Mouse (Mus musculus) cerebellum, adult 2 months (tissue): ENCODE results near the gene Pik3cg. TPM values are rescaled to one million over a fixed set of nuclear protein-coding genes. Genes with fewer than 3 reads are reported as not detected.

Experiments
- DNase-seq, 2 experiments: peaks; one replicate each; pipeline ENCODE4 v3.0.0; 2021
- H3K27ac ChIP-seq: fragments of 200-500 bp; 2 replicates; pipeline ENCODE4 v1.5.1; 2012; ENCODE audit warnings: low read length, control low read depth, inconsistent platforms; ENCODE audit not compliant: insufficient read depth
- H3K27me3 ChIP-seq: fragments of 200-500 bp; 2 replicates; pipeline ENCODE4 v1.6.1; 2012; ENCODE audit warnings: inconsistent platforms, mild to moderate bottlenecking, low read length, moderate library complexity; ENCODE audit not compliant: control insufficient read depth, insufficient read depth
- H3K4me1 ChIP-seq: fragments of 200-500 bp; 2 replicates; pipeline ENCODE4 v1.6.1; 2011; ENCODE audit warnings: low read length; ENCODE audit not compliant: control insufficient read depth, insufficient read depth
- H3K4me3 ChIP-seq: fragments of 200-500 bp; replicated peaks from 2 replicates; pipeline ENCODE3; 2011; ENCODE audit warnings: mild to moderate bottlenecking, low read depth, low read length, control low read depth; ENCODE audit not compliant: insufficient read depth
- CTCF ChIP-seq: fragments of 200-500 bp; IDR thresholded peaks from 2 replicates; pipeline ENCODE4 v1.5.1; 2011; ENCODE audit warnings: low read depth, mild to moderate bottlenecking, control low read depth, low read length, moderate library complexity, borderline replicate concordance; ENCODE audit not compliant: insufficient read depth
- POLR2A ChIP-seq: fragments of 200-500 bp; IDR thresholded peaks from 2 replicates; pipeline ENCODE4 v1.6.1; 2011; ENCODE audit warnings: low read length, control low read depth, borderline replicate concordance; ENCODE audit not compliant: insufficient read depth
- WGBS: fragments of 180-500 bp; shearing (Covaris S2); methylation state at CpG from one replicate; pipeline ENCODE4 v1.1.7; 2018; 5-methylcytosine and 5-hydroxymethylcytosine counted together
- polyA plus RNA-seq: library from polyadenylated mRNA; depleted of rRNA; stranded (reverse); fragments of >200 nt; gene quantifications from 2 replicates; pipeline ENCODE4 v1.2.3, GENCODE M21; 2012; rRNA removed

Pik3cg gene
- polyA plus RNA-seq, 1 experiment: 0.74 TPM

DNA sequence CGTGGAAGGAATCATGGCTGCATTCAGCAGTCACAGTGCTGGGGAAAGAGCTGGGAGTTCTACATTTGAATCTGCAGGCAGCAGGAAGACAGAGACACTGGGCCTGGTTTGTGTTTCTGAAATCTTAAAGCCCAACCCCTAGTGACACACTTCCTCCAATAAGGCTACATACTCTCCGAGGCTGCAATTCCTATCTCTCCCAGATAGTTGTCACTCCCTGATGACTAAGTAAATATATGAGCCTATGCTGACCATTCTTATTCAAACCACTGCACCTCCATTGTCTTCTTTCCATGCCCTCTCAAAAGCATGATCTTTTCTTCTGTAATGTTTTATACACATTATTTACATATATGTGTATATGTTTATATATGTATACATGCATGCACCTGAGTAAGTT, 70.9 kb downstream of the Pik3cg start:
- no peak overlapping the region for H3K4me3 ChIP-seq
- H3K4me1 ChIP-seq: no peaks in the 10 kb centered on the region
- 78% methylated on average over 2 of the region's 2 CpGs for WGBS
- no peak overlapping the region for H3K27ac ChIP-seq
- no peak for TF ChIP-seq POLR2A
- TF ChIP-seq CTCF: no peak
- H3K27me3 ChIP-seq: no peaks in the 10 kb centered on the region; the same call in 1 of the 2 replicates
- DNase-seq: no peak

DNA sequence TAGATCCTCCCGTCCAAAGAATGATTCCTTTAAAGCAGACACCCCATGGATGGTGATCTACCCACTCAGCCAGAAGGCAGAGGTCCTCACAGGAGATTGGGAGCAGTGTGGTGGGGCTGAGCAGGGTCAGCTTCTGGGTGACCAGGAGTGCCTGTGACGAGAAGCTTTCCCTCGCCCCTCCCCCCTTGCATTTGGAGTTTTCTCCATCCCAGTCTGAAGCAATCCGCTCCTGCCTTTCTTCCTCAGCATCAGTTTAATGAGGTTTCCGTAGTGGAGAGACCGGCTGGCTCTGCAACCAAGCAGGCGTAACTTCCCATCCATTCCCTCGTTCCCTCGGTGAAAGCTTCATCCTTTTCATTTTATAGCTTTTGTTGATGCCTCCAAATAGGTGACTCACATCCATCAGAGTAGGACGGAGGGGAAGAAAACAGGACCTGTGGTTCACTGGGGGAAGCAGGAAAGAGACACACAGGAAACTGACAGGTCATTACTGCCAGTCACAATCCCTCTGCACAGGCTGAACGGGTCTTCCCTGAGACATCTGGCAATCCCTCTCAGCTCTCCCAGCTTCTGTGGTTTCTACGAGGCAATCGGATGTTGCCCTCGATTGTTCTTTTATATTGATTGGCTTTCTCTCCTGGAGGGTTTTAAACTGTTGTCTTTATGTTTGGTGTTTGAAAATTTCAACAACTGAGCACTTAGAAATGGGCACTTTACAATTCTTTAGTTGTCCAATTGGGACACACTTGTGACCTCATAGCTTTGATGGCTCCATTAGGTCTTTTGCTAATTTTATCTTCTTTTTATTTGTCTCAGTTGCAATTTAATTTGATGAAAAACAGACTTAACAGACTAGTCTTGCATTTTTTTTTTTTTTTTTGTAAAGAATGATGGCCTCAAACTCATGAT, 80.6 kb downstream of the Pik3cg start:
- DNase-seq: no peak
- H3K27ac ChIP-seq: no peak overlapping the region
- H3K27me3 ChIP-seq: no peaks in the 10 kb centered on the region
- TF ChIP-seq CTCF: no peak
- TF ChIP-seq POLR2A: no peak
- H3K4me1 ChIP-seq: no peaks in the 10 kb centered on the region
- WGBS: 46% methylated on average over 14 of the region's 14 CpGs
- no peak overlapping the region for H3K4me3 ChIP-seq

DNA sequence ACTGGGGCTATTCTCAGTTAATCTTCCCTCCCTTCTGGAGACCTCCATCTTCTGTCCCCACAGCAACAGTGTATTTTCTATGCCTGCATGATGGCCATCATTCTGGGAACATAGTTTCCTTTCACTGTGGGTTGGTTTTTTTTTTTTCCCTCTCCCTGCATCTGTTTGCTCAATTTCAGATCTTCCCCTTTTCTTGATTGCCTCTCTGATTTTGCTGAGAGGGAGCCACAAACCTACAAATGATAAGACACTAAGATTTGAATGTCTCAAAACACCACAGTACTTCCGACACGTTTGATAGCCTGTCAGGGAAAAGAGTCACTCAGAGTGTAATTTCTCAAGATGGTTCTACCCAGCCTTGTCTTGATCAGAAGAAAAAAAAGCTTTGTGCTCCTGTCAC, 81.3 kb downstream of the Pik3cg start:
- Histone ChIP-seq H3K27ac (no peak overlapping the region), H3K27me3 (no peaks in the 10 kb centered on the region), H3K4me3 (no peak overlapping the region), H3K4me1 (no peaks in the 10 kb centered on the region)
- 83% methylated on average over 2 of the region's 2 CpGs for WGBS
- DNase-seq: no peak
- no peak for TF ChIP-seq POLR2A
- TF ChIP-seq CTCF: no peak

DNA sequence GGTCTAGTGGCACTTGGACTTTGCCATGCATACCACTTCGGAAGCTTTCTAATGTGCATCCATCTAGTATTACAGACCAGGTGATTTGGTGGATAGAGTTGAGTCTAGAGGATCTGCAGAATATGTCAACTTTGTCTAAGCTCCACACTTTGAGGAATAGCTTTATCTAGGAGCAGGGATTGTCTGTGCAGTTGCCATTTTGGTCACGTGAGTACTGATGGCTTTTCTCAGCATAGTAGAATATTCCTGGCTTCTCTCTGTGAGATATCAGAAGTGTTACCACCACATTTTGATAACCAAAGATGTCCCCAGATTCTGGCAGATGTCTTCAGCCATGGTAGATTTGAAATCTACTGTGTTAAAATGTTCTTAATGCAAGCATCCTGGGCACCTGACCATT, 84.0 kb downstream of the Pik3cg start:
- 88% methylated on average over 2 of the region's 2 CpGs for WGBS
- no peak overlapping the region for H3K4me3 ChIP-seq

GRCm38 (mm10) chr12:32124030-32124429, 84.4 kb downstream of the Pik3cg start:
- TF ChIP-seq POLR2A (no peak), CTCF (no peak)
- no peak overlapping the region for H3K27ac ChIP-seq
- 89% methylated on average over 8 of the region's 8 CpGs for WGBS
- H3K27me3 ChIP-seq: no peaks in the 10 kb centered on the region
- no peaks in the 10 kb centered on the region for H3K4me1 ChIP-seq
- no peak overlapping the region for H3K4me3 ChIP-seq
- DNase-seq: no peak

More for the DNA sequence above, 84.0 kb downstream of the Pik3cg start:
- TF ChIP-seq POLR2A (no peak), CTCF (no peak)
- H3K27me3 ChIP-seq: no peaks in the 10 kb centered on the region
- H3K4me1 ChIP-seq: no peaks in the 10 kb centered on the region
- no peak overlapping the region for H3K27ac ChIP-seq
- no peak for DNase-seq

- no peak overlapping the region for H3K27ac ChIP-seq
Observed at GRCm38 (mm10) chr12:32123559-32123958, 84.9 kb downstream of the Pik3cg start.

More at GRCm38 (mm10) chr12:32123559-32123958, 84.9 kb downstream of the Pik3cg start:
- TF ChIP-seq POLR2A (no peak), CTCF (no peak)
- Histone ChIP-seq H3K27me3 (no peaks in the 10 kb centered on the region), H3K4me3 (no peak overlapping the region), H3K4me1 (no peaks in the 10 kb centered on the region)
- DNase-seq: no peak
- WGBS: 88% methylated on average over 5 of the region's 5 CpGs

Other genes starting within 250 kb of the Pik3cg start
- 9.5 and 11.9 TPM in 2 replicates for gene Prkar2b, start 147.4 kb downstream of the Pik3cg start, polyA plus RNA-seq
- gene Ccdc71l, start 170.0 kb upstream of the Pik3cg start, polyA plus RNA-seq: 5.5 and 5.8 TPM in 2 replicates